Mouse (Mus musculus) embryonic facial prominence, embryonic 11.5 days (tissue): ENCODE measurements around the gene Rasa3. TPM values are rescaled to one million over a fixed set of nuclear protein-coding genes. Genes with fewer than 3 reads are reported as not detected.
A peak's percentile ranks its signal among the peaks of the same experiment; 100 is the strongest.

Experiments
- ATAC-seq: fragments of 200-750 bp; cut with Nextera tagmentation; replicated peaks from 2 replicates; pipeline ENCODE4 v1.8.0; 2017; ENCODE audit warnings: low read depth; ENCODE audit not compliant: insufficient number of reproducible peaks, low FRiP score, low TSS enrichment
- DNase-seq: peaks from one replicate; pipeline ENCODE4 v3.0.0-alpha.2; 2015; ENCODE audit warnings: low spot score
- H3K27ac ChIP-seq: fragments of 300-500 bp; sonication (generic); replicated peaks from 2 replicates; pipeline ENCODE4 v1.5.1; 2014; ENCODE audit warnings: mild to moderate bottlenecking, low read depth, low read length, control low read depth
- H3K27me3 ChIP-seq: fragments of 300-500 bp; sonication (generic); 2 replicates; pipeline ENCODE4 v1.6.1; 2014; ENCODE audit warnings: mild to moderate bottlenecking, low read length, moderate library complexity, mixed read lengths; ENCODE audit not compliant: control insufficient read depth, insufficient read depth
- H3K36me3 ChIP-seq: fragments of 300-500 bp; sonication (generic); replicated peaks from 2 replicates; pipeline ENCODE4 v1.6.1; 2014; ENCODE audit warnings: low read depth, mild to moderate bottlenecking, low read length, moderate library complexity, mixed read lengths; ENCODE audit not compliant: control insufficient read depth, insufficient read depth
- H3K4me1 ChIP-seq: fragments of 300-500 bp; sonication (generic); 2 replicates; pipeline ENCODE4 v1.6.1; 2014; ENCODE audit warnings: low read length, mixed read lengths; ENCODE audit not compliant: control insufficient read depth, insufficient read depth
- H3K4me2 ChIP-seq: fragments of 300-500 bp; sonication (generic); 2 replicates; pipeline ENCODE4 v1.6.1; 2014; ENCODE audit warnings: low read depth, mild to moderate bottlenecking, control low read depth, low read length, moderate library complexity
- H3K4me3 ChIP-seq: fragments of 300-500 bp; sonication (generic); 2 replicates; pipeline ENCODE4 v1.5.1; 2014; ENCODE audit warnings: low read depth, low read length, control low read depth
- H3K9ac ChIP-seq: fragments of 300-500 bp; sonication (generic); replicated peaks from 2 replicates; pipeline ENCODE4 v1.6.1; 2014; ENCODE audit warnings: mild to moderate bottlenecking, control low read depth, low read length
- H3K9me3 ChIP-seq: fragments of 300-500 bp; sonication (generic); replicated peaks from 2 replicates; pipeline ENCODE4 v1.6.1; 2016; ENCODE audit warnings: mild to moderate bottlenecking, low read length, inconsistent platforms, mixed read lengths; ENCODE audit not compliant: control insufficient read depth
- WGBS: fragments of 180-500 bp; shearing (Covaris S2); extraction: QIAGEN DNeasy Blood & Tissue Kit; methylation state at CpG from one replicate; pipeline ENCODE4 v1.1.7; 2014; 5-methylcytosine and 5-hydroxymethylcytosine counted together
- polyA plus RNA-seq: library from polyadenylated mRNA; unstranded; fragments of >200 nt; fragmentation: Nextera tagmentation; extraction: Ambion mirVana; gene quantifications from 2 replicates; pipeline ENCODE4 v1.2.1, GENCODE M21; 2014

Gene Rasa3
- polyA plus RNA-seq, 1 experiment from 2014 or later = 21.8 TPM

DNA sequence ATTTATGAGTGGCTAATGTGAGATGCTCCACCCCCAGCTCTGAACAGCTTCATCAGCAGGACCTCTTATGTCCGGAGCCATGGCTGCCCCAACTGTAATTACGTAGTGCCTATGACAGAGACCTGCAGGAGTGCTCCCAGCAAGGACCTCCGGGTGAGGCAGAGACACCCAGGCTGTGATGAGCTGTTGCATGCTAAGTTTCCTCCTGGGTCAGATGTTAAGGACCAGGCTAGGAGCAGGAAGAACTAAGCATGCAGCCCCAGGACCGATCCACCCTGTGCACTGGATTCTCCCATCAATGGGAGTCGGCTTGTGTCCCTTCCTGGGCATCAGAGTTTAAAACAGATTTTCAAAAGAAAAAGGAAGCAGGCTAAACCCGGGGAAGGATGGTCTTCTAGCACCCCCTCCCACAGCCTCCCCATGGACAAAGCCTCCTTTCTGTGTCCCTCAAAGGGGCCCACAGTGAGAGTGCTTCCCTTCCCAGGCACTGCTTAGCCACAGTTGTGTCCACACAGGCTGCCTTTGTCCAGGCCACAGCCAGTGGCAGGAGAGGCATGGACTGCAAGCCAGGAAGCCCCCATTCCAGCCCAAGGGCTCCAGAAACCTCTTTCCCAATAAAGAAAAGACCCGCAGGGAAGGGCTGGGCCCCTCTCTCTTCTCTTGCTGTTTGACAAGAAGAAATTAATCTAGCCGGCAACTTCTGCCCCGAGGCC is 54.2 kb downstream of the Rasa3 start:
- H3K36me3 ChIP-seq = no peaks in the 10 kb centered on the region
- H3K9me3 ChIP-seq = no peaks in the 10 kb centered on the region
- peaks cover 5% of the 10 kb centered on the region for H3K4me1 ChIP-seq
- H3K4me3 ChIP-seq = no peak overlapping the region
- H3K27ac ChIP-seq = no peak overlapping the region
- DNase-seq (peak; percentile 53), ATAC-seq (peak; percentile 69)
- peak overlapping the region; percentile 22 for H3K9ac ChIP-seq
- H3K27me3 ChIP-seq = no peaks in the 10 kb centered on the region
- H3K4me2 ChIP-seq = no peak overlapping the region
- WGBS = 25% methylated on average over 9 of the region's 9 CpGs

DNA sequence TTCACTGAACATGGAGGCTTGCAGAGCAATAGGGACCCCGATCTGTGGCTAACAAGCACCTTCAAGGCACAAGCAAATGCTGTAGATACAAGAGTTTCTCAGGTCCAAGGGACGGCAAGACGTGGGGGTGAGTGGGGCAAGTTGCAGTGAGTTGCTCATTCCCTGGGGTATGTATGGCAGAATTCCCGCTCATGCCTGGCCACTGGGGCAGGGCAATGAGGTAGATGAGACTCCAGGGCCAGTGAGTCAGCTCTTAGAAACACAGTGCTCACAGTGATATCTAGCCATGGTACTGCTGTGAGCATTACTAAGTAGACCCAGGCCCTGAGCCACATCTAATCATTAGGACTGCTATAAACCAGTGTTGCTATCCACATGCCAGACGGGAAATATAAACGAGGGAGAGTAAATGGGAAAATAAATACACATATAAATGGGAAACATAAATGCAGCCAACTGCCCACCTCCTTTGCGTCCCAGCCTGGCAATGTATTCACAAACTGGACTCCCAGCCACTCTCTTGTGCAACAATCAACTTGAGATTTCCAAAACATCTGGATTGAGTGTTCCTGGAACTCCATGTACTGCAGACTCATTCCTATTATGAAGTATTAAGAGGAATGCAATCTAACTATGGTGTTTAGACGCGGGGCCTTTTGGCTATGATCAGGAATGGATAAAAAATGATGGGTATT is 57.0 kb downstream of the Rasa3 start:
- Histone ChIP-seq H3K36me3 (no peaks in the 10 kb centered on the region), H3K4me2 (no peak overlapping the region), H3K4me1 (peaks cover 5% of the 10 kb centered on the region), H3K4me3 (no peak overlapping the region), H3K27me3 (no peaks in the 10 kb centered on the region), H3K9ac (no peak overlapping the region), H3K9me3 (no peaks in the 10 kb centered on the region), H3K27ac (no peak overlapping the region)
- 88% methylated on average over 9 of the region's 9 CpGs for WGBS
- ATAC-seq (no peak), DNase-seq (no peak)

- H3K4me3 ChIP-seq = no peak overlapping the region
- no peaks in the 10 kb centered on the region for H3K9me3 ChIP-seq
- DNase-seq (no peak), ATAC-seq (no peak)
- no peaks in the 10 kb centered on the region for H3K27me3 ChIP-seq
- H3K9ac ChIP-seq = no peak overlapping the region
- H3K27ac ChIP-seq = no peak overlapping the region
- H3K4me1 ChIP-seq = no peaks in the 10 kb centered on the region; the same call in 1 of the 2 replicates
- WGBS = 88% methylated on average over 17 of the region's 17 CpGs
- no peak overlapping the region for H3K4me2 ChIP-seq
- no peaks in the 10 kb centered on the region for H3K36me3 ChIP-seq
Observed at GRCm38 (mm10) chr8:13616831-13617505, 60.4 kb downstream of the Rasa3 start.

- ATAC-seq (no peak), DNase-seq (peak; percentile 20)
- Histone ChIP-seq H3K36me3 (no peaks in the 10 kb centered on the region), H3K4me1 (no peaks in the 10 kb centered on the region), H3K4me3 (no peak overlapping the region), H3K9ac (no peak overlapping the region), H3K27ac (no peak overlapping the region), H3K4me2 (no peak overlapping the region), H3K27me3 (no peaks in the 10 kb centered on the region), H3K9me3 (no peaks in the 10 kb centered on the region)
- 39% methylated on average over 10 of the region's 10 CpGs for WGBS
Observed at GRCm38 (mm10) chr8:13614924-13615391, 62.4 kb downstream of the Rasa3 start.

DNA sequence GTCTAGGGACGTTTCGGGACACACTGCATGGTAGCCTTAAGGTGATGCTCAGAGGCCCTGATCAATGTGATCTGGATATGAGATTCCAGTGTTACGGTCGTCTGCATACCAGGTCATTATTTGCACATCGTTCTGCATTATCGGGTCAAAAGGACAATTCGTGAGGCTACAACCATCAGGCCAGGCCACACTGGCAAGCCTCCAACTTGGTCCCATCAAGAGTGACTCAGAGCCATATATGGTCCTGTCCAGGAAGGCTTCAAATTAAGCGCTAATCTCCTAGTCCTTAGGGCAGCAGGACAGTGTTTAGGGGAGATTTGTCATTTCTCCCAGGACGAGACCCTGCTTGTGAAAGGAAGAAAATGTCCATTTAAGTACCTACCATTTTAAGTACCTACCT is 63.3 kb downstream of the Rasa3 start:
- ATAC-seq (no peak), DNase-seq (no peak)
- Histone ChIP-seq H3K9me3 (no peaks in the 10 kb centered on the region), H3K4me1 (no peaks in the 10 kb centered on the region), H3K9ac (no peak overlapping the region), H3K27ac (no peak overlapping the region), H3K4me2 (no peak overlapping the region), H3K4me3 (no peak overlapping the region), H3K27me3 (no peaks in the 10 kb centered on the region), H3K36me3 (no peaks in the 10 kb centered on the region)
- WGBS = 91% methylated on average over 9 of the region's 9 CpGs

- no peak for ATAC-seq
- Histone ChIP-seq H3K9me3 (no peaks in the 10 kb centered on the region), H3K9ac (no peak overlapping the region), H3K4me3 (no peak overlapping the region), H3K4me2 (no peak overlapping the region), H3K4me1 (no peaks in the 10 kb centered on the region), H3K27me3 (no peaks in the 10 kb centered on the region), H3K27ac (no peak overlapping the region), H3K36me3 (no peaks in the 10 kb centered on the region)
- WGBS = 90% methylated on average over 12 of the region's 12 CpGs
- no peak for DNase-seq
Observed at GRCm38 (mm10) chr8:13611702-13612101, 65.7 kb downstream of the Rasa3 start.

DNA sequence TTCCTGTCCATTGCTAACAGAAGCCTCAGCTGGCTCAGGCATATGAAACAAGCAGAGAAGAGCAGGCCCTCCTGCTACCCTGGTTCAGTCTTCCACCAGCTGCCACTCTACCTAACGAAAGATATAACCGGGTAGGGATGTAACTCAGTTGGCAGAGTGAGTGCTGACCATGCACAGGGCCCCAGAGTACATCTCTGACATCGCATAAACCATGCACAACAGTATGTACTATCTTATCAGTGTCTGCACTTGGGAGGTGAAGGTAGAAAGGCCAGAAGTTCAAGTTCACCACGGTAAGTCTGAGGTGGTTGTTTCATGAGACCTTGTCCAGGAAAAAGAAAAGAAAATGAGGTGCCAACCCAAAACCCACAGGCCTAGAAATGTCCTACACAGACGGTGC is 67.4 kb downstream of the Rasa3 start:
- Histone ChIP-seq H3K9ac (no peak overlapping the region), H3K36me3 (no peaks in the 10 kb centered on the region), H3K4me1 (no peaks in the 10 kb centered on the region), H3K27ac (no peak overlapping the region), H3K27me3 (no peaks in the 10 kb centered on the region), H3K4me2 (no peak overlapping the region), H3K9me3 (no peaks in the 10 kb centered on the region), H3K4me3 (no peak overlapping the region)
- DNase-seq (no peak), ATAC-seq (no peak)
- WGBS = 84% methylated on average over 5 of the region's 5 CpGs

GRCm38 (mm10) chr8:13608946-13609345 is 68.5 kb downstream of the Rasa3 start:
- no peak for ATAC-seq

More at GRCm38 (mm10) chr8:13608946-13609345, 68.5 kb downstream of the Rasa3 start:
- DNase-seq = no peak
- no peaks in the 10 kb centered on the region for H3K36me3 ChIP-seq
- H3K9ac ChIP-seq = no peak overlapping the region
- no peaks in the 10 kb centered on the region for H3K9me3 ChIP-seq
- H3K4me3 ChIP-seq = no peak overlapping the region
- H3K4me2 ChIP-seq = no peak overlapping the region
- no peaks in the 10 kb centered on the region for H3K4me1 ChIP-seq
- H3K27ac ChIP-seq = no peak overlapping the region
- 84% methylated on average over 6 of the region's 6 CpGs for WGBS
- no peaks in the 10 kb centered on the region for H3K27me3 ChIP-seq
